Mouse (Mus musculus) liver, postnatal 0 days (tissue): ENCODE data around the gene Plxdc2. TPM values are rescaled to one million over a fixed set of nuclear protein-coding genes. Genes with fewer than 3 reads are reported as not detected.

Source experiments
- ATAC-seq: fragments of 200-750 bp; cut with Nextera tagmentation; 2 replicates; pipeline ENCODE4 v1.8.0; 2017; ENCODE audit warnings: mild to moderate bottlenecking, moderate library complexity
- DNase-seq: peaks from one replicate; pipeline ENCODE4 v3.0.0-alpha.2; 2016
- H3K27ac ChIP-seq: fragments of 300-500 bp; sonication (generic); 2 replicates; pipeline ENCODE4 v1.5.1; 2014; ENCODE audit warnings: antibody characterized with exemption, moderate library complexity, mild to moderate bottlenecking, low read depth
- H3K27me3 ChIP-seq: fragments of 300-500 bp; sonication (generic); 2 replicates; pipeline ENCODE4 v1.6.1; 2014; ENCODE audit warnings: low read length, control low read depth, mixed read lengths; ENCODE audit not compliant: insufficient read depth
- H3K36me3 ChIP-seq: fragments of 300-500 bp; sonication (generic); replicated peaks from 2 replicates; pipeline ENCODE4 v1.6.1; 2014; ENCODE audit warnings: mild to moderate bottlenecking, control low read depth, low read length, moderate library complexity, mixed read lengths; ENCODE audit not compliant: insufficient read depth
- H3K4me1 ChIP-seq: fragments of 300-500 bp; sonication (generic); 2 replicates; pipeline ENCODE4 v1.6.1; 2014; ENCODE audit warnings: antibody characterized with exemption, mild to moderate bottlenecking, control low read depth; ENCODE audit not compliant: insufficient read depth
- H3K4me2 ChIP-seq: fragments of 300-500 bp; sonication (generic); 2 replicates; pipeline ENCODE4 v1.6.1; 2014; ENCODE audit warnings: low read depth, mild to moderate bottlenecking, low read length, moderate library complexity, mixed read lengths
- H3K4me3 ChIP-seq: fragments of 300-500 bp; sonication (generic); 2 replicates; pipeline ENCODE4 v1.5.1; 2014; ENCODE audit warnings: low read depth, low read length
- H3K9ac ChIP-seq: fragments of 300-500 bp; sonication (generic); replicated peaks from 2 replicates; pipeline ENCODE4 v1.6.1; 2014; ENCODE audit warnings: mild to moderate bottlenecking, moderate library complexity
- H3K9me3 ChIP-seq: fragments of 300-500 bp; sonication (generic); 2 replicates; pipeline ENCODE4 v1.6.1; 2016; ENCODE audit warnings: mild to moderate bottlenecking, control low read depth, low read length, mixed read lengths
- CTCF ChIP-seq: sonication (generic); IDR thresholded peaks from 2 replicates; pipeline ENCODE4 v1.5.1; 2016; ENCODE audit warnings: antibody characterized with exemption, low read depth
- EP300 ChIP-seq: IDR thresholded peaks from 2 replicates; pipeline ENCODE4 v1.6.1; 2016; ENCODE audit warnings: antibody characterized with exemption, low read depth, mild to moderate bottlenecking
- WGBS: fragments of 180-500 bp; shearing (Covaris S2); extraction: QIAGEN DNeasy Blood & Tissue Kit; methylation state at CpG from one replicate; pipeline ENCODE4 v1.1.7; 2014; ENCODE audit not compliant: insufficient replicate concordance; 5-methylcytosine and 5-hydroxymethylcytosine counted together
- polyA plus RNA-seq: library from polyadenylated mRNA; unstranded; fragments of >200 nt; fragmentation: Nextera tagmentation; extraction: Ambion mirVana; gene quantifications from 2 replicates; pipeline ENCODE4 v1.2.1, GENCODE M21; 2015

Gene Plxdc2
- polyA plus RNA-seq, 1 experiment from 2014 or later, result 0.81 TPM

GRCm38 (mm10) chr2:16398896-16399295 is 42.8 kb downstream of the Plxdc2 start:
- Histone ChIP-seq H3K27me3 (no peaks in the 10 kb centered on the region), H3K27ac (no peak overlapping the region), H3K9ac (no peak overlapping the region), H3K9me3 (no peaks in the 10 kb centered on the region), H3K36me3 (no peaks in the 10 kb centered on the region), H3K4me3 (no peak overlapping the region), H3K4me2 (no peak overlapping the region), H3K4me1 (no peaks in the 10 kb centered on the region)
- WGBS, result 68% methylated on average over 10 of the region's 10 CpGs
- no peak for ATAC-seq
- no peak for DNase-seq
- TF ChIP-seq EP300, result no peak
- no peak for TF ChIP-seq CTCF

DNA sequence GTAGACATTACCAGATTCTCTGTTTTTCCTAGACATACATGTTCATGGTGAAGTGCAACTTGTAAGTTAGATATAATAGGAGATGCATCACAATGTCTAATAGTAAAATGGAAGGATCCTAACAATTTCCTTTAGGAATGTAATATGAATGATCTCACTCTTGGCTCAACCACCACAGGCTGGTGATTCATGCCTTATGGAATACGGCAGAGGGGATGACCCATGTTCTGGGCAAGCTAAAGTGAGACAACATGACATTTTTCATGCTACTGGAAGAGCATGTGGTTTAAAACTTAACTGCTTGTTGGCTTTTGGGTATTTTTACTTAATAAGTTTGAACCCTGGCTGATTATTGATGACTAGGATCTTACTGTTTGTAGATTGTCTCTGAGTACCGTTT is 50.4 kb downstream of the Plxdc2 start:
- Histone ChIP-seq H3K4me3 (no peak overlapping the region), H3K27ac (no peak overlapping the region), H3K9ac (no peak overlapping the region), H3K36me3 (no peaks in the 10 kb centered on the region), H3K9me3 (no peaks in the 10 kb centered on the region), H3K27me3 (no peaks in the 10 kb centered on the region), H3K4me1 (no peaks in the 10 kb centered on the region), H3K4me2 (no peak overlapping the region)
- TF ChIP-seq CTCF (no peak), EP300 (no peak)
- no peak for ATAC-seq
- WGBS, result 77% methylated on average over 2 of the region's 2 CpGs
- no peak for DNase-seq

- Histone ChIP-seq H3K4me1 (no peaks in the 10 kb centered on the region), H3K36me3 (no peaks in the 10 kb centered on the region), H3K27me3 (no peaks in the 10 kb centered on the region), H3K9me3 (no peaks in the 10 kb centered on the region), H3K4me2 (no peak overlapping the region), H3K4me3 (no peak overlapping the region), H3K27ac (no peak overlapping the region), H3K9ac (no peak overlapping the region)
- TF ChIP-seq CTCF (no peak), EP300 (no peak)
- WGBS, result 31% methylated on average over 3 of the region's 3 CpGs
- DNase-seq (no peak), ATAC-seq (no peak)
Measured at GRCm38 (mm10) chr2:16414340-16414976, 58.4 kb downstream of the Plxdc2 start.

DNA sequence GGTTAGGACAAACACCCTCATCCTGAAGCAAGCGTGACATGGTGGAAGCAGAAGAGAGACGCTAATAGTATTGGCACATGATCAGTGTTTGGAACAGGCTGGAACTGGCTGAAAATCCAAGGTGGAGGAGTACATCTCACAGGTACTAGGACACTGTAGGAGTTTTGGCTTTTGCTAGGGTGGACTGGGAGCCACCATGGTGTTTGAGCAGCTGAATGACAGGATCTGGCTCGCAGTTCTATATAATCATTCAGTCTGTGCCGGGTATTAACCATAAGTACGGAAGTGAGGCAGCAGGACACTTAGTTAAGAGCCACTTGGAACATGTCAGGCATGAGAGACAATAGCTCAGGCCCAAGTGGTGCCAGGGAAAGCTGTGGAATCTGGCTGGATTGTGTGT is 82.9 kb downstream of the Plxdc2 start:
- Histone ChIP-seq H3K4me1 (no peaks in the 10 kb centered on the region), H3K27ac (no peak overlapping the region), H3K36me3 (no peaks in the 10 kb centered on the region), H3K9ac (no peak overlapping the region), H3K9me3 (no peaks in the 10 kb centered on the region), H3K27me3 (no peaks in the 10 kb centered on the region), H3K4me3 (no peak overlapping the region), H3K4me2 (no peak overlapping the region)
- TF ChIP-seq CTCF, result no peak
- TF ChIP-seq EP300, result no peak
- ATAC-seq (no peak), DNase-seq (no peak)
- WGBS, result 84% methylated on average over 5 of the region's 5 CpGs

DNA sequence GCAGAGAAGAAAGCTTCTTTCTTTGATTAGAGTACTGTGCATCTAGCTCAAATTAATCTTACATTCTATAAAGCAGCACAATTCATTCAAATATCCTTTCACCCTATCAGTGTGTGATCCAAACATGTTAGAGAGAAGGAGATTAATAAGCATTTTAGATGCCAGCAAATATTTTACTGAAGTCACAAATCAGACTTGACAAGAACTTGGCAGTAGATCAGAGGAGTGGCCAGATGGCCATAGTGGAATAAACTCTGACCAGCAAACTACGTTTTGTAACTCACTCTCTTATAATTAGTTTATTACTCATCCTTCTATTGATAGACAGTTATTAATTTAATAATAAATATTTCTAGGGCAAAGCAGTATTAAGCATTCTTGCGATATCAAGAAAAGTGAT is 86.5 kb downstream of the Plxdc2 start:
- Histone ChIP-seq H3K27ac (no peak overlapping the region), H3K9me3 (no peaks in the 10 kb centered on the region), H3K4me1 (no peaks in the 10 kb centered on the region), H3K27me3 (no peaks in the 10 kb centered on the region), H3K4me2 (no peak overlapping the region), H3K9ac (no peak overlapping the region), H3K4me3 (no peak overlapping the region), H3K36me3 (no peaks in the 10 kb centered on the region)
- WGBS, result 70% methylated on average over 2 of the region's 2 CpGs
- no peak for TF ChIP-seq CTCF
- TF ChIP-seq EP300, result no peak
- ATAC-seq (no peak), DNase-seq (no peak)

DNA sequence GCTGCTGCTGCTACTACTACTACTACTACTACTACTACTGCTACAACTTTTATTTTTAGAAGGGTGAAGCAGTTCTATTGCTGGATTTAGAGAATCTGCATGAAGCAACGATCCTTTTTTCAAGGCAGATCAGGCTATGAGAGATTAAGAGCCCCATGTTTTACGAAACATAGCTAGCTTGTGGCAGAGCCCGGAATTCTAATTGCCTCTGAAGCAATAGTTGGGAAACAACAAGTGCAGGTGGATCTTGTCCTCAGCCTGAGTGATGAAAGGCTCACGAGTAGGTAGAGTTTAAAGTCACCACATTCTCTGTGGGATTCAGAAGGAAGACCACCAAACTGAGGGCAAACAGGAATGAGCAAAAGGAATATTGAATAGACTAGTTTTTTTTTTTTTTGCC is 91.8 kb downstream of the Plxdc2 start:
- H3K4me2 ChIP-seq, result no peak overlapping the region
- 73% methylated on average over 4 of the region's 4 CpGs for WGBS
- H3K4me3 ChIP-seq, result no peak overlapping the region
- no peak overlapping the region for H3K27ac ChIP-seq
- H3K9ac ChIP-seq, result no peak overlapping the region
- ATAC-seq (no peak), DNase-seq (no peak)
- no peaks in the 10 kb centered on the region for H3K9me3 ChIP-seq
- no peak for TF ChIP-seq CTCF
- H3K36me3 ChIP-seq, result no peaks in the 10 kb centered on the region
- H3K27me3 ChIP-seq, result no peaks in the 10 kb centered on the region
- H3K4me1 ChIP-seq, result no peaks in the 10 kb centered on the region
